Mouse (Mus musculus) midbrain, embryonic 14.5 days (tissue): Measurements from ENCODE around the gene 9630041A04Rik. TPM values are rescaled to one million over a fixed set of nuclear protein-coding genes. Genes with fewer than 3 reads are reported as not detected.

Source experiments
- ATAC-seq: fragments of 200-750 bp; cut with Nextera tagmentation; 2 replicates; pipeline ENCODE4 v1.8.0; 2017; ENCODE audit warnings: moderate number of reproducible peaks, moderate library complexity; ENCODE audit not compliant: low FRiP score, low TSS enrichment
- DNase-seq: peaks from one replicate; pipeline ENCODE4 v3.0.0-alpha.2; 2015
- H3K27ac ChIP-seq: fragments of 300-500 bp; sonication (generic); replicated peaks from 2 replicates; pipeline ENCODE4 v1.5.1; 2014; ENCODE audit warnings: mild to moderate bottlenecking, low read depth, low read length, moderate library complexity
- H3K27me3 ChIP-seq: fragments of 300-500 bp; sonication (generic); 2 replicates; pipeline ENCODE4 v1.6.1; 2014; ENCODE audit warnings: low read length, control low read depth, mixed read lengths; ENCODE audit not compliant: control insufficient read depth, insufficient read depth
- H3K36me3 ChIP-seq: fragments of 300-500 bp; sonication (generic); 2 replicates; pipeline ENCODE4 v1.6.1; 2014; ENCODE audit warnings: low read length, control low read depth; ENCODE audit not compliant: control insufficient read depth, insufficient read depth
- H3K4me1 ChIP-seq: fragments of 300-500 bp; sonication (generic); 2 replicates; pipeline ENCODE4 v1.6.1; 2014; ENCODE audit warnings: mild to moderate bottlenecking, antibody characterized with exemption, low read length, control low read depth; ENCODE audit not compliant: control insufficient read depth, insufficient read depth
- H3K4me2 ChIP-seq: fragments of 300-500 bp; sonication (generic); 2 replicates; pipeline ENCODE4 v1.6.1; 2014; ENCODE audit warnings: mild to moderate bottlenecking, low read length, moderate library complexity
- H3K4me3 ChIP-seq: fragments of 300-500 bp; sonication (generic); replicated peaks from 2 replicates; pipeline ENCODE4 v1.5.1; 2014; ENCODE audit warnings: low read depth, low read length
- H3K9ac ChIP-seq: fragments of 300-500 bp; sonication (generic); replicated peaks from 2 replicates; pipeline ENCODE4 v1.6.1; 2014; ENCODE audit warnings: mild to moderate bottlenecking, low read length, moderate library complexity
- H3K9me3 ChIP-seq: fragments of 300-500 bp; sonication (generic); 2 replicates; pipeline ENCODE4 v1.6.1; 2016; ENCODE audit warnings: low read length, control low read depth, mixed read lengths; ENCODE audit not compliant: control insufficient read depth
- WGBS: fragments of 180-500 bp; shearing (Covaris S2); extraction: QIAGEN DNeasy Blood & Tissue Kit; methylation state at CpG from one replicate; pipeline ENCODE4 v1.1.7; 2014; 5-methylcytosine and 5-hydroxymethylcytosine counted together
- polyA plus RNA-seq: library from polyadenylated mRNA; unstranded; fragments of >200 nt; fragmentation: Nextera tagmentation; extraction: Ambion mirVana; gene quantifications from 2 replicates; pipeline ENCODE4 v1.2.1, GENCODE M21; 2014

The 9630041A04Rik gene
- polyA plus RNA-seq = 0.42 and 0.69 TPM in 2 replicates

- Histone ChIP-seq H3K27me3 (no peaks in the 10 kb centered on the region), H3K4me2 (peak within 1 kb of the TSS; percentile 35), H3K9me3 (no peaks in the 10 kb centered on the region), H3K4me1 (peaks cover 23% of the 10 kb centered on the region), H3K36me3 (no peaks in the 10 kb centered on the region), H3K9ac (no peak within 1 kb of the TSS), H3K27ac (peak within 1 kb of the TSS; percentile 52), H3K4me3 (no peak within 1 kb of the TSS)
- WGBS = 72% methylated on average over 15 of the region's 15 CpGs
- ATAC-seq (no peak), DNase-seq (no peak)
Measured at GRCm38 (mm10) chr9:101861596-101862471, at the start of gene 9630041A04Rik. Gene 9630041A04Rik (plus strand): TSS chr9:101861841.

- 25% methylated on average over 7 of the region's 7 CpGs for WGBS
Measured at GRCm38 (mm10) chr9:101823896-101824295, 37.7 kb upstream of the 9630041A04Rik start.

GRCm38 (mm10) chr9:101825626-101826025, 36.0 kb upstream of the 9630041A04Rik start:
- Histone ChIP-seq H3K9ac (no peak overlapping the region), H3K4me3 (no peak overlapping the region), H3K27ac (no peak overlapping the region), H3K4me2 (no peak overlapping the region), H3K9me3 (no peaks in the 10 kb centered on the region), H3K27me3 (no peaks in the 10 kb centered on the region), H3K36me3 (no peaks in the 10 kb centered on the region), H3K4me1 (0 out of 2 replicates have a peak, but pooled peaks cover 7% of the 10 kb centered on the region)
- WGBS = 93% methylated on average over 8 of the region's 8 CpGs
- DNase-seq (no peak), ATAC-seq (no peak)

More at GRCm38 (mm10) chr9:101823896-101824295, 37.7 kb upstream of the 9630041A04Rik start:
- DNase-seq = peak; percentile 78
- H3K27ac ChIP-seq = no peak overlapping the region
- H3K4me2 ChIP-seq = no peak overlapping the region
- 0 out of 2 replicates have a peak, but pooled peaks cover 7% of the 10 kb centered on the region for H3K4me1 ChIP-seq
- no peaks in the 10 kb centered on the region for H3K36me3 ChIP-seq
- peak; percentile 43; the same call in 1 of the 2 replicates for ATAC-seq
- no peak overlapping the region for H3K9ac ChIP-seq
- no peaks in the 10 kb centered on the region for H3K27me3 ChIP-seq
- no peaks in the 10 kb centered on the region for H3K9me3 ChIP-seq
- H3K4me3 ChIP-seq = no peak overlapping the region

- no peaks in the 10 kb centered on the region for H3K9me3 ChIP-seq
- no peak overlapping the region for H3K4me2 ChIP-seq
- H3K4me1 ChIP-seq = no peaks in the 10 kb centered on the region
- DNase-seq (no peak), ATAC-seq (no peak)
- no peak overlapping the region for H3K27ac ChIP-seq
- H3K4me3 ChIP-seq = no peak overlapping the region
- H3K36me3 ChIP-seq = no peaks in the 10 kb centered on the region
- 81% methylated on average over 2 of the region's 2 CpGs for WGBS
- H3K27me3 ChIP-seq = no peaks in the 10 kb centered on the region
- H3K9ac ChIP-seq = no peak overlapping the region
Measured at GRCm38 (mm10) chr9:101833619-101834018, 28.0 kb upstream of the 9630041A04Rik start.

- no peak overlapping the region for H3K4me3 ChIP-seq
- H3K27me3 ChIP-seq = no peaks in the 10 kb centered on the region
- H3K27ac ChIP-seq = no peak overlapping the region
- no peaks in the 10 kb centered on the region for H3K36me3 ChIP-seq
- DNase-seq (no peak), ATAC-seq (no peak)
- H3K9ac ChIP-seq = no peak overlapping the region
- 94% methylated on average over 11 of the region's 11 CpGs for WGBS
- H3K4me1 ChIP-seq = no peaks in the 10 kb centered on the region
- H3K9me3 ChIP-seq = no peaks in the 10 kb centered on the region
- no peak overlapping the region for H3K4me2 ChIP-seq
Measured at GRCm38 (mm10) chr9:101841101-101841500, 20.5 kb upstream of the 9630041A04Rik start.

GRCm38 (mm10) chr9:101843893-101844292, 17.7 kb upstream of the 9630041A04Rik start:
- 83% methylated on average over 4 of the region's 4 CpGs for WGBS
- no peak for ATAC-seq
- H3K36me3 ChIP-seq = no peaks in the 10 kb centered on the region

GRCm38 (mm10) chr9:101845691-101846090, 15.9 kb upstream of the 9630041A04Rik start:
- Histone ChIP-seq H3K9ac (no peak overlapping the region), H3K36me3 (no peaks in the 10 kb centered on the region), H3K4me1 (no peaks in the 10 kb centered on the region), H3K4me2 (no peak overlapping the region), H3K9me3 (no peaks in the 10 kb centered on the region), H3K4me3 (no peak overlapping the region), H3K27ac (no peak overlapping the region), H3K27me3 (no peaks in the 10 kb centered on the region)
- DNase-seq (no peak), ATAC-seq (no peak)
- WGBS = 87% methylated on average over 6 of the region's 6 CpGs

More at GRCm38 (mm10) chr9:101843893-101844292, 17.7 kb upstream of the 9630041A04Rik start:
- no peak for DNase-seq
- Histone ChIP-seq H3K9ac (no peak overlapping the region), H3K4me1 (no peaks in the 10 kb centered on the region), H3K27ac (no peak overlapping the region), H3K4me3 (no peak overlapping the region), H3K9me3 (no peaks in the 10 kb centered on the region), H3K27me3 (no peaks in the 10 kb centered on the region), H3K4me2 (no peak overlapping the region)

- Histone ChIP-seq H3K27me3 (no peaks in the 10 kb centered on the region), H3K9ac (no peak overlapping the region), H3K4me2 (peak overlapping the region; percentile 35), H3K36me3 (no peaks in the 10 kb centered on the region), H3K4me3 (no peak overlapping the region), H3K4me1 (peaks cover 23% of the 10 kb centered on the region), H3K9me3 (no peaks in the 10 kb centered on the region), H3K27ac (peak overlapping the region; percentile 52)
- 9% methylated on average over 12 of the region's 12 CpGs for WGBS
- ATAC-seq (peak; percentile 55; the same call in 1 of the 2 replicates), DNase-seq (peak; percentile 74)
Measured at GRCm38 (mm10) chr9:101862481-101863065, 932 bp downstream of the 9630041A04Rik start.
